Mouse (Mus musculus) gastrocnemius, postnatal 14 days (tissue): ENCODE results near the gene Ergic3. TPM values are rescaled to one million over a fixed set of nuclear protein-coding genes. Genes with fewer than 3 reads are reported as not detected.

Source experiments
- DNase-seq: peaks from one replicate; pipeline ENCODE4 v3.0.0; 2021; ENCODE audit warnings: mixed read lengths
- intact Hi-C: fragments of 180-260 bp; cut with DNase I; formaldehyde crosslinking; loops from one replicate; pipeline ENCODE4 v1.15.1; 2025; ENCODE audit warnings: low total_unique reads
- long read RNA-seq, 2 experiments: library from polyadenylated mRNA; stranded (forward); transcript quantifications; one replicate each; pipeline ENCODE4 v2.0.0; 2021
- total RNA-seq, 2 experiments: library from RNA; stranded (reverse); gene quantifications; 2 replicates each; pipeline ENCODE4 v1.2.3; 2021

The Ergic3 gene
- 10 to 100 TPM; 58.2 to 60.4 TPM for total RNA-seq
- long read RNA-seq, experiment 1, transcript Ergic3-201 (13 exons, 1,377 nt): major isoform, 97 of 107 reads
- long read RNA-seq, experiment 1, partial matches to known transcripts: 3 of 107 reads
- long read RNA-seq, experiment 1, other reads (novel, unspliced or antisense): 5 of 107 reads
- long read RNA-seq, experiment 2, transcript Ergic3-201 (13 exons, 1,377 nt): major isoform, 98 of 107 reads
- long read RNA-seq, experiment 2, partial matches to known transcripts: 1 of 107 reads
- long read RNA-seq, experiment 2, other reads (novel, unspliced or antisense): 6 of 107 reads

- intact Hi-C loops: no loop called here
- peak; percentile 98 for DNase-seq
Measured at GRCm38 (mm10) chr2:156007888-156008532, at the start of gene Ergic3, which contains the start of gene 6430550D23Rik. Ergic3 (plus strand) TSS chr2:156008045. 6430550D23Rik (minus strand) TSS chr2:156007977.

- DNase-seq: no peak
- intact Hi-C loops: loop anchor here (10.0 kb wide), 1 partner anchor 315 kb away; no protein-coding TSS in a partner anchor
Measured at GRCm38 (mm10) chr2:155959981-155960380, 47.9 kb upstream of the Ergic3 start.

- intact Hi-C loops: loop anchor here (10.0 kb wide), 1 partner anchor 313 kb away; no protein-coding TSS in a partner anchor
- DNase-seq: no peak
Measured at GRCm38 (mm10) chr2:155961862-155962261, 46.0 kb upstream of the Ergic3 start.

GRCm38 (mm10) chr2:155962991-155963390 lies 44.9 kb upstream of the Ergic3 start:
- intact Hi-C loops: loop anchor here (10.0 kb wide), 1 partner anchor 312 kb away; no protein-coding TSS in a partner anchor
- no peak for DNase-seq

GRCm38 (mm10) chr2:155973348-155973747 lies 34.5 kb upstream of the Ergic3 start:
- DNase-seq: no peak
- intact Hi-C loops: no loop called here

- intact Hi-C loops: no loop called here
- DNase-seq: no peak
Measured at GRCm38 (mm10) chr2:155974087-155974731, 33.6 kb upstream of the Ergic3 start.

GRCm38 (mm10) chr2:155979328-155979991 lies 28.4 kb upstream of the Ergic3 start:
- intact Hi-C loops: no loop called here
- no peak for DNase-seq

- no peak for DNase-seq
- intact Hi-C loops: no loop called here
Measured at GRCm38 (mm10) chr2:155985776-155986175, 22.1 kb upstream of the Ergic3 start.

GRCm38 (mm10) chr2:155987131-155987530 lies 20.7 kb upstream of the Ergic3 start:
- intact Hi-C loops: no loop called here
- no peak for DNase-seq

GRCm38 (mm10) chr2:155989085-155989484 lies 18.8 kb upstream of the Ergic3 start:
- DNase-seq: no peak
- intact Hi-C loops: no loop called here

GRCm38 (mm10) chr2:155991151-155991550 lies 16.7 kb upstream of the Ergic3 start:
- intact Hi-C loops: loop anchor here (5.0 kb wide), 1 partner anchor 131 kb away; no protein-coding TSS in a partner anchor
- no peak for DNase-seq

GRCm38 (mm10) chr2:155991863-155992321 lies 16.0 kb upstream of the Ergic3 start:
- intact Hi-C loops: loop anchor here (5.0 kb wide), 1 partner anchor 130 kb away; no protein-coding TSS in a partner anchor
- DNase-seq: peak; percentile 68

- intact Hi-C loops: no loop called here
- no peak for DNase-seq
Measured at GRCm38 (mm10) chr2:156005393-156005792, 2.5 kb upstream of the Ergic3 start.

GRCm38 (mm10) chr2:156018106-156018505 lies 10.3 kb downstream of the Ergic3 start:
- DNase-seq: no peak
- intact Hi-C loops: no loop called here

GRCm38 (mm10) chr2:156021219-156021618 lies 13.4 kb downstream of the Ergic3 start:
- no peak for DNase-seq
- intact Hi-C loops: no loop called here

GRCm38 (mm10) chr2:156021765-156022164 lies 13.9 kb downstream of the Ergic3 start:
- DNase-seq: no peak
- intact Hi-C loops: no loop called here

GRCm38 (mm10) chr2:156025482-156025881 lies 17.6 kb downstream of the Ergic3 start:
- DNase-seq: no peak
- intact Hi-C loops: no loop called here

GRCm38 (mm10) chr2:156039390-156039789 lies 31.5 kb downstream of the Ergic3 start:
- intact Hi-C loops: no loop called here
- no peak for DNase-seq

- intact Hi-C loops: no loop called here
- no peak for DNase-seq
Measured at GRCm38 (mm10) chr2:156042903-156043302, 35.1 kb downstream of the Ergic3 start.

- intact Hi-C loops: no loop called here
Measured at GRCm38 (mm10) chr2:156047929-156048328, 40.1 kb downstream of the Ergic3 start.

More at GRCm38 (mm10) chr2:156047929-156048328, 40.1 kb downstream of the Ergic3 start:
- no peak for DNase-seq
